Mouse (Mus musculus): ENCODE measurements around the gene Vmn1r94.
"Not testable (repeated sequence)": the region's sequence is repeated elsewhere in the genome, so short reads cannot be mapped to it uniquely, and the experiment has no call there.

GRCm38 (mm10) chr7:20168277-20168676 is at the start of gene Vmn1r94:
- not testable (repeated sequence) for TF ChIP-seq CTCF (IDR thresholded peaks at IDR 0.05; ENCODE audit: insufficient read depth, low read length); POLR2A (IDR thresholded peaks at IDR 0.05; ENCODE audit: borderline replicate concordance, extremely low read depth, low read depth, low read length)

Data from lung, adult 2 months (tissue).